Mouse (Mus musculus) E14TG2a.4 (cell line): Measurements from ENCODE around the gene Gpc1.

Source experiments
- CTCF ChIP-seq: conservative IDR thresholded peaks from 2 replicates; pipeline ENCODE4 v1.5.1; 2014; ENCODE audit warnings: low read length
- POU5F1 ChIP-seq: IDR thresholded peaks from 2 replicates; pipeline ENCODE4 v1.6.1; 2014; ENCODE audit warnings: low read length, borderline replicate concordance

DNA sequence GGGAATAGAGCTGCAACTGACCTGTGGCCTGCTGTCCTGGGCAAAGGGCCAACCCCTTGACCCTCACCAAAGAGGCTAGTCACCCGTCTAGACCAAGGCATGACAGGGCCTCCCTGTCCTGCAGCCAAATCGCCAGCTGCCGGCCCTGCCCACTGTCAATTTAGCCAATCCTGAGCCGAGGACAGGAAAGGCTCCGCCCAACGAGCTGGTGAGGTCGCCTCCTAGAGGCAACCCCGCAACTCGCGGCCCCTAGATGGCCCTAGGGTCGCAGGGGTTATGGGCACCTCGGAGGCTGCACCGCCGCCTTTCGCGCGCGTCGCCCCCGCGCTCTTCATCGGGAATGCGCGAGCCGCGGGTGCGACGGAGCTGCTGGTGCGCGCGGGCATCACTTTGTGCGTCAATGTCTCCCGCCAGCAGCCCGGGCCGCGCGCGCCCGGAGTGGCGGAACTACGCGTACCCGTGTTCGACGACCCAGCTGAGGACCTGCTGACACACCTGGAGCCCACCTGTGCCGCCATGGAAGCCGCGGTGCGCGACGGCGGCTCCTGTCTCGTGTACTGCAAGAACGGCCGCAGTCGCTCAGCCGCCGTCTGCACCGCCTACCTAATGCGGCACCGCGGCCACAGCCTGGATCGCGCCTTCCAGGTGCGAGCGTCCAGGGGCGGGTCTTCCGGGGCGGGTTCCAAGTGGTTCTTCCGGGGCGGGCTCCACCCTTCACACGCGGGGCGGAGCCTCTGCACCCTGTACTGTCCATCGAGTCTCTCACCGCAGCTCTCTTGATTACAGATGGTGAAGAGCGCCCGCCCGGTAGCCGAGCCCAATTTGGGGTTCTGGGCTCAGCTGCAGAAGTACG, 75.6 kb downstream of the Gpc1 start, which contains the start of gene Dusp28:
- TF ChIP-seq CTCF (no peak), POU5F1 (no peak)
